Mouse (Mus musculus) adrenal gland, postnatal 4 days (tissue): ENCODE measurements around the gene Bptf. TPM values are rescaled to one million over a fixed set of nuclear protein-coding genes. Genes with fewer than 3 reads are reported as not detected.
A peak's percentile ranks its signal among the peaks of the same experiment; 100 is the strongest.
"Not testable (repeated sequence)": the region's sequence is repeated elsewhere in the genome, so short reads cannot be mapped to it uniquely, and the experiment has no call there.

ENCODE experiments used
- DNase-seq, 2 experiments: peaks; one replicate each; pipeline ENCODE4 v3.0.0; 2021 to 2022; ENCODE audit warnings: low spot score in 2 of 2, mixed read lengths in 2 of 2
- total RNA-seq, 2 experiments: library from RNA; stranded (reverse); gene quantifications; 2 replicates each; pipeline ENCODE4 v1.2.3; 2021

The Bptf gene
- total RNA-seq, 2 experiments from 2014 or later, result 51.6 to 55.4 TPM

DNA sequence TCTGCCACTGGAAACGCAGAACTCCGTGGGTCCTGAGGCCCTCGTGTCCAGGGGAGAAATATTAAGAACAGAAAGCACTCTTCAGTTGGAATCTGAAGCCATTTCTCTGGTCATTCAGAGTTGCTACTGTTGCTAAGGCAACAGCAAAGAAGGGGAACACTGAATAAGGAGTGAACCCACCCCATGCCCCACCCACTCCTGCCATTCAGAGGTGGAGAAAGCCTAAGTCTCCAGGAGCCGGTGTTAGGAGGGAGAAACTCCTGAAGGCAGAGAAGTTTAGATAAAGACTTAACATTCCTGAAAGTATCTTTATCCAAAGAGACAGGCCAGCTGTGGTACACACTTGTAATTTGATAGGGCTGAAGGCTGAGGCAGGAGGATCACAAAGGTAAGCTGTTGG is 112.6 kb downstream of the Bptf start:
- no peak for DNase-seq

DNA sequence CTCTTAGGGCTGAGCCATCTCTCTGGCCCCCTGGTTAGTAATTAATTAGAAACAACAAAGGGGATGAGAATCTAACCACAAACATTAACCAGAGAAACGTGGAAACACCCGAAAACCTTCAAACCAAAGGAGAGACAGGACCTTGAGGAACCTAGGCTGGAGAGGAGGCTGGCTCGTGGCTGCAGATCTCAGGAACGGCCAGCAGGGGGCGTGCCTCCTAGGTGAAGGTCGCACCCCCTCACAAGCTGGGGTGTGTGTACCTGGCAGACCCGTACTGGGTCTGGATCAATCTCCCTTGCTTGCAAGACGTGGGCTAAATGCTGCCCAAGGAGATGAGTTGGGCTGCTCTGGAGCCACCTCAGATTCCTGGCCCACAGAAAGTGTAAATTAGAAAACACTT is 113.3 kb downstream of the Bptf start:
- DNase-seq, result no peak

DNA sequence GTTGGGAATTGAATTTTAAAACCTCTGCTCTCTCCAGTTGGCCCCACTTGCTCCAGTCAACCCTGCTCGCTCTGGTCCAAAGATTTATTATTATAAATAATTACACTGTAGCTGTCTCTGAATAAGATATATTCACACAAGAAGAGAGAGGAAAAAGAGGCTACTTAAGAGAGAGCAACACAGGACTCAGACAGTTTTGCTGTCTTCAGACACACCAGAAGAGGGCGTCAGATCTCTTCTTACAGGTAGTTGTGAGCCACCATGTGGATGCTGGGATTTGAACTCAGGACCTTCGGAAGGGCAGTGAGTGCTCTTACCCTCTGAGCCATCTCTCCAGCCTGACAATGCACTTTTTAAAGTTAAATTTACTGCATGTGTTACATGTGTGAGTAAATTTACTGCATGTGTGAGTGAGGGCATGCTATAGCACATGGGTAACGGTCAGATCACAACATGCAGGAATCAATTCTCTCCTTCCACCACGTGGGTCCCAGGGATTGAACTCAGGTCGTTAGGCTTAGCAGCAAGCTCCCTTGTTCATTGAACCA is 114.5 kb downstream of the Bptf start:
- DNase-seq, result no peak

DNA sequence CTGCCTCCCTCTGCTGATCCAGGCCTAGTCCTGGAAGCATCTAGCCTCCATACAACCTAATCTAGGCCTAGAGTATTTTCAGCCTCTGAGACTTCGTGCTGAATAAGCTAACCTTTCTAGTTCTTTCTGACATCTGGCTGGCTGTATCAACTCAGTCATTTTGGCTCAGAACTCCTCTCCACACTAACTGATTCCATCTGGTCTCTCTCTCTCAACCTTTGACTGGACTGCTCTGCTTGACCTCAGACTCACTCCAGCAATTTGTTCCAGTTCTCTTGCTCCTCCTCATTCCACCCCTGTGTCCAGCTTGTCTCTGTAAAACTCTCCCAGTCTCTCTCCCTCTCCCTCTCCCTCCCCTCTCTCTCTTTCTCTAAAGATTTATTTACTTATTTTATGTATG is 115.0 kb downstream of the Bptf start:
- DNase-seq, result no peak

DNA sequence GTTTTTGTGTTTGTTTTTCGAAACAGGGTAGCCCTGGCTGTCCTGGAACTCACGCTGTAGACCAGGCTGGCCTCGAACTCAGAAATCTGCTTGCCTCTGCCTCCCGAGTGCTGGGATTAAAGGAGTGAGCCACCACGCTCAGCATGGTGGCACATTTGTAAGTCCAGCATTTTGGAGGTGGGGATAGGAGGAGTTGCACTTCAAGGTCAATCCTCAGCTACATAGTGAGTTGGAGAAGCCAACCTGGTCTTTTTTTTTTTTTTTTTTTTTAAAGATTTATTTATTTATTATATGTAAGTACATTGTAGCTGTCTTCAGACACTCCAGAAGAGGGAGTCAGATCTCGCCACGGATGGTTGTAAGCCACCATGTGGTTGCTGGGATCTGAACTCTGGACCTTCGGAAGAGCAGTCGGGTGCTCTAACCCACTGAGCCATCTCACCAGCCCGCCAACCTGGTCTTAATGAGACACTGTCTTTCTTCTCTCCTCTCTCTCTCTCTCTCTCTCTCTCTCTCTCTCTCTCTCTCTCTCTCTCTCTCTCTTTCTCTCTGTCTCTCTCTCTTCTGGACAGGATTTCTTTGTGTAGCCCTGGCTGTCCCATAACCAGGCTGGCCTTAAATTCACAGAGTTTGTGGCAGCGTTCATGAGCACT is 116.3 kb downstream of the Bptf start:
- DNase-seq, result not testable (repeated sequence)

DNA sequence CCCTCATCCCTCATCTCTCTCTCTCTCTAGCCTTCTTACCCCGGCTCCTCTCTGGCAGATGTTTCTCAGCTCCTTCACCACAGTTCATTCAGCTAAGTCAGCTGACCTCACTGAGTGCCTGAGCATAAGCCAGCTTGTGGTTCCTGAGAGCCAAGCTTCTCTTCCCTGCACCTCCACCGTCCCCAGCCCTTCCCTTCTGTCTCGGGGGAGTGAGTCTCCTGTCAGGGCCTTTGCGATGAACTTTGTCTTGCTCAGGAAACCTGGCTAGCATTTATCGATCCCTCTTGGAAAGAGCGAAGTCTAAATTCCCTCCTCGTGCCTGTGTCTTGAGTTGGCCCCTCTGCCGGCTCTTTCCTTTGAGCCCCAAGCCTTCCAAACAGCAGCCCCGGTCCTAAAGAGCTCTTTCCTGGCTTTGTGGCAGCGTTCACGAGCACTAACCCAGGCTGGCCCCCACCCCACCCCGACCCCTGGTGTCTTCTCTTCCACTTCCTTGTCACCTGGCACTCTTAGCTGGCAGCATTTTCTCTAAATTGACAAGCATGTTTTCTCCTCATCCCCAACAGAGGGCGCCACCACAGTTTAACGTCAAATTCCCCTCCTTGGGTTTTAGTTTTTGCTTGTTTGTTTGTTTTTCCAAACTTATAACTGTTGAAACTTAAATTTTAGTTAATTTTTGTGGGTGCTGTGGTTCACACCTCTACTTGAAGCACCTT is 117.2 kb downstream of the Bptf start:
- no peak for DNase-seq

DNA sequence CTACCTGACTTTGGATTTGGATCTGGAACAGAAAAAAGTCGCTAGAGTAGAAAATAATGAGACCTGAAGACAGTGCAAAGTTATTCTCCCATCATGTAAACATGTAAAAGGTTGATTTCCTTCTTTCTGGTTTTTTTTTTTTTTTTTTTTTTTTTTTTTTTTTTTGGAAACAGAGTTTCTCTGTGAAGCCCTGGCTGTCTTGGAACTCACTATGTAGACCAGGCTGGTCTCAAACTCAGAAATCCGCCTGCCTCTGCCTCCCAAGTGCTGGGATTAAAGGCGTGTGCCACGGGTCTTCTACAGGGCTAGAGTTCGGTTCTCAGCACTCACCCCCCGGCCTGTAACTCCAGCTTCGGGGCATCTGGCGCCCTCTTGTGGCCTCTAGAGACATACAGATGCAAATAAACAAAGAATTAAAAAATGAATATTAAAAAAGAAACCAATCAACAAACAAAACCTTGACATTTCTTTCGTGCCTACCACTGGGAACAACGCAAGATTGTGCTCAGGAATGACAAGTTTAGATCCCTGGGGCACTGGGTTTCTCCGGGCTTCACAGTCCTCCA is 117.8 kb downstream of the Bptf start:
- no peak for DNase-seq

DNA sequence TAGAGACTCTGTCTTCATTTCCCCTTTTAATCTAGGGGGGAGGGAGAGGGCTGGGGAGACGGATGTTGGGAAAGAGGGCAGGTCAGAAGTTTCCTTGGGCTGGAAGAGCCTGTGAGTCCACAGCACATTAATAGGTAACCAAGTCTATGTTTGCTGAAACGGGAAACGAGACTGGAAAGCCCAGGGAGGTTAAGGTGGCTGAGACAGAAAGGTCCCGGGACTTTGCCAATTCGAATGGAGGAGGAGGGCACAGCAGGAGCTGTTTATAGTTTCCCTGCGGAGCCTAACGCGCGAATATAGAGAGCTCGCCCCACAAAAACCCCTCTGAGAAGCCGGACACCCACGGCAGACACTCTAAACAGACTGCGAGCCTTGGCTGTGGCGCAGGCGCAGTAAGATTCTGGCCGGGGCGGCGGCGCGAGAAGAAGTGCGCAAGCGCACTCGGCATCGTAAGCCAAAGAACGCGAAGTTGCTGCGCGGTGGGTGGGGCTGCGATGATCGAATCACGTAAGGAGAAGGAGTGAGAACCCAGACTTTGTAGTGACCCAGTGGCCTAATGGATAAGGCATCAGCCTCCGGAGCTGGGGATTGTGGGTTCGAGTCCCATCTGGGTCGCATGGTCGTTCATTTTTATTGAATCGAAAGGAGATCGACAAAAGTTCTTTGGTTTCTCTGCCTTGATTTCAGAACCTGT is 119.5 kb downstream of the Bptf start:
- peak; percentile 97 to 98 for DNase-seq

DNA sequence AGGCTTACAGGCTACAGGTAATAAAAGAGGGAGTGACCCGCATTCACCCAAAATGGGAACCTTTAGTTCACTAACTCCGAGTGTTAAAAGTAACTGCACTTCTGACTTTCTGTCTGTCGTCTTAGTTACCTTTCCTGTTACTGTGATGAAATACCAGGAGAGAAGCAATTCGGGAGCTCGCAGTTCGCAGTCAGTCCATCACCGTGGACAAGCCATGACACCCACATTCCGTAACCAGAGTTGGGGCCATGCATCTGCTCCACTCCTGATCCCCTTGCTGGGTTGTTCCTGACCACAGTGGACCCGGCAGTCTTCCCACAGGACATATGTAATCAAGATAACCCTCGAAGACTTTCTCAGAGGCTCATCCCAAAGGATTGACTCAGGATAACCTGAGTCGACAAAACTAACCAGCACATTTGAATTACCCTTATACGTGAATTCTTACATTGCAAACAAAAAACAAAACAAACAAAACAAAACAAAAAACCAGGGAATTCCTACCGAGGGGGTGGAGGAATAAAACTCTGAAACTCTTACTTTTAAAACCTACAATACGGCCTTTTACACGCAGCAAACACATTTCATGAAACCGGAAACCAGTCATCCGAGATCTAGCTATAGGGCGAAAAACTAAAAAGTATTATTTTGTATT is 120.1 kb downstream of the Bptf start:
- no peak for DNase-seq

DNA sequence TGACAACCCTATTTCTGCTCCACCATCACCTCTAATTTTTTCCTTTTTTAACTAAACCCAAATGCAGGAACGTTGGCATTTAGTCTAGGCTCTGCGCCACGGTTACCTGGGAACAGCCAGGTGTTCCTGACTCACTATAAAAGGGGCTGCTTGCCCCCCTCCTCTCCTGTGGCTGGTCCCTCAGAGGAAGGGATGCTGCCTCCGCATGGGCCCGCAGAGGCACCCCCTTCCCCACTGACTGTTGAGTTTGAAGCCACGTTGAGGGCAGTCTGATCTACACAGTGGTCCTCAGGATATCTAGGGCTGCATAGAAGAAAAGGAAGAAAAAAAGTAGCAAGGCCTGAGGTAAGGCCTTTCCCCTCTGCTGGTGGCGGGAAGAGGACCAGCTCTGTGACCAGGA is 120.8 kb downstream of the Bptf start:
- no peak for DNase-seq

DNA sequence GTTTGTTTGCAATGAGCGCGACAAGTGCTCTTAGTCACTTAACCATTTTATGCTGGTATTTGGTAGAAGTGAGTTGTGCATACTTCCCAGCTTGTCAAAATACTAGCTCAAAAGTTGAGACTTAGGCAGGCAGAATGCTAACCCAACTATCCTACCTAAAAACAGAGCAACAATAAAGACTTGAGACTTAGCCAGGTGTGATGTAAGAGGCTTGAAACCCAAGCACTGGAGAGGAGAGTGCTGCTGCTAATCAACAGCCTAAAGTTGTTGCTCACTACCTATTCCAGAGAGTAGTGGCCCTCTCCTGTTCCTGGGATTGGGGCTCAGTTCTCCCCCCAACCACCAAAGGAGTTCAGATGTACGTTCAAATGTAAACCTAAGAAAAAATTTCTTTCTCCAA is 121.5 kb downstream of the Bptf start:
- DNase-seq, result no peak

DNA sequence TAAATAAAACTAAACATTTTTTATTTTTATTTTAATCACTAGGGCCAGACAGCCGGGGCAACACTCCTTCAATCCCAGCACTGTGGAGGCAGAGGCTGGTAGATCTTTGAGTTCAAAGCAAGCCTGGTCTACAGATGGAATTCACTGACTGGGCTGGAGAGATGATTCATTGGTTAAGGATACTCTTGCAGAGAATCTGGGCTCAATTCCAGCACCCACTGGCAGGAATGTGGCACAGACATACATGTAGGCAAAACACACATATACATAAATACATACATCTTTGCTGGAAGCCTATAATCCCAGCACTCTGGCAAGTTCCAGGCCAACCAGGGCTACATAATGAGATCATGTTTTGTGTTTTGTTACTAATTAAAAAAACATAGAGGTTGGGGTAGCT is 126.4 kb downstream of the Bptf start:
- no peak for DNase-seq

DNA sequence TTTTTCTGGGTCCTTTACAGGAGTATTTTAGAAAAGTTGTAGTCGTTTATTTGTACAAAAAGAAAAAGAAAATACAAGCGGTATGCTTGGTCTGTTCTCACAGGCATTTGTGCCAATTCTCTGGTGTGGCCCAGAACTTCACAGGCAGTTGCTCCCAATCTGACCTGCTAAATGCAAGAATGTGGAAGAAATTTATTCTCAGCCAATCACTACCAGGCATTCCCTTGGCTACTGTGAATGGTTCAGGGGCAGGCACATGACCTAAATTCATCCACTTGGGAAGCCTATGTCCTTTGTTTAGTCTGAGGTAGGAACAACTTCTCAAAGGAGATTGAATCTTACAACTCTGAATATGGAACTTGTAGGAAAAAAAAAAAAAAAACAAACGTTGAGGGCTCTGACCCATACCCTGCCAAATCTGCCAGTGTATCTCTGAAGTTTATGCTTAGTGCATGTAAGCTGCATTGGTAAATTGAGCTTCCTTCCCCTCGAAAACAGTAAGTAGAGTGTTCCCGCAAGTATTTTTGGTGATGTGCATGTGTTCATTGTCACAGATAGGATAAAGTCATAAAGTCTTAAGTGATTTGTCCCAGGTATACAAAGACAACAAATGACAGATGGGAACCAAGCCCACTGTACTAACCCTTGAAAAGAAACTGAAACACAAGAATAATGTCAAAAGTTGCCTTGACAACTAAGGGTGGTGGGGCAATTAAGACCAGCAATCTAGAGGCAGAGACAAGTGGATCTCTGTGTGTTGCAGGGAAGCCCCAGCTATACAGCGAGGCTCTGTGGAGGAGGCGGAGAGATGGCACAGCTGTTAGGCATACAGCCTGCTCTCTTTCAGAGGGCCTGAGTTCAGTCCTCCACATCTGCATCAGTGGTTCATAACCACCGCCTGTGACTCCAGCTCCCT is 129.9 kb downstream of the Bptf start:
- DNase-seq, result no peak

DNA sequence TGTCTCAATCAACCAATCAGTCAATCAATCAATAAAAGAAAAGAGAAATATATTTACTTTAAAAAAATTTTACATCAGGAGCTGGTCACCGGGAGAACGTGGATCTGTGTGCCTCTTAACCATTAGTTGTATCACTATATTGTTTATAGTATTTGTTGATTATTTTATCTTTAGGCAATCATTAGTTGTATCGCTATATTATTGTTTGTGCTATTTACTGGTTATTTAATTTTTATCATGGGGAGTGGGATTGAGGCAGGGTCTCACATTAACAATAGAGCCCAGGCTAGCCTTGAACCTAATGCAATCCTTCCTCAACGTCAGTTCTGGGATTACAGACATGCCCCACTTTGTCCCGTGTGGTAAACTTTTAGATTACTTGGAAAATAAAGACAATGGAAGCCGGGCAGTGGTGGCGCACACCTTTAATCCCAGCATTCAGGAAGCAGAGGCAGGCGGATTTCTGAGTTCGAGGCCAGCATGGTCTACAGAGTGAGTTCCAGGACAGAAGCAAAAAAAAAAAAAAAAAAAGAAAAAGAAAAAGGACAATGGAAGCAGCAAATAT is 131.9 kb downstream of the Bptf start:
- DNase-seq, result no peak

DNA sequence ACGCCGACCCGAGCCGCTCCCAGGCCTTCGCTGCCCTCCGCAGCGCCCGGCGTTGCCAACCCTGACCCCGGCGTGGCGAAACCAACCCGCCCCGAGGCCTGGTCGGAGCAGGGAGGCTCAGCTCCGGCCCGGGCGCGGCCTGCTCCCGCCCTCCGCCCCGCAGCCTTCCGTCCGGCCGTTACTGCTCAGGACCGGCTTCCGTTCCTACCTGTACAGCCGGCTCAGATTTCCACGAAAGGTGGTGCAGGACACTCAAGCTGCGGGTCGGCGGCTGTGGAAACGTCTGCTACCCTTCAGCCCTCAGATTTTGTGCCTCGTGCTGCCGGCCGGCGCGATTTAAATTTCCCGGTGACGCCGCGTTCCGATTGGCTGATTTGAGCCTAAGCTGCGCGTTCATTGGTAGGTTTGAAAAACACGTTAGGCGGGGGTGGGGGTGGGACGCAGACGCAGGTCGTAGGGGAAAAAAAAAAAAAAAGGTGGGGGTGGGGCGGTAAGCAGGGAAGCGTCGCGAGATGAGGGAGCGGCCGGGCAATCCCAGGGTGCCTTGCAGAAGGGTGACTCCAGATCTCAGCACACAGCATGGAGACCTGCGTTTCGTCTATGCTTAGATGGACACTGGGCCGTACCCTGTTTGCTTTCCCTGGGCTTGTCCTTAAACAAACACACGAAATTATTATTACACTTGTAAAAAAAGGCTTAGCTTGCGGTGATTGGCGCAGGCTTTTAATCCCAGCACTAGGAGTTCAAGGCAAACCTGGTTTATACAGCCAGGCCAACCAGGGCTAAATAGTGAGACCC is 132.6 kb downstream of the Bptf start, which contains the start of gene Kpna2:
Gene Kpna2 (minus strand): TSS at position 391 of the 798 bp plus-strand sequence.
- peak; percentile 73 to 75 for DNase-seq

DNA sequence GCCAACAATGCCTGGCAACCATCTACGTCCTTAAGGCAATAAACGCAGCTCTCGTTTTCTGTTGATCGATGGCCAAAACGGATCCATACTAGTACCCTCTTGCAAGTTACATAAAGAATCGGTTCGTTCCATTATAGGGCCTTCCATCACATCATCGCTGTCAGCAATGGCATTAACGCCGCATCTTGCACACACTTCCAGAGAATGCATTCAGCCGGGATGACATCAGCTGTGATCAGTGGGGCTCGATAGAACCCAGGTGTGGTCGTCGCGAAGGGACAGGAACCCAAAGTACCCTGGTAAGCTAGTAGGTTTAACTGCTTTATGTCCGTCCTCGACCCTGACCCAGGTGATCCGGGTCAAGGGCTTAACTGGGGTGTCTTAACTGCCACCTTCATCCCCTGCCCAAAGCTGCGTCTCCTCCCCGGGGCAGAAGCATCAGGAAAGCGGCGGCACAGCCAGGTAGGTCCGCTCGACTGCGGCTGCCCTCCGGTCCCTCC is 133.2 kb downstream of the Bptf start:
- no peak for DNase-seq

DNA sequence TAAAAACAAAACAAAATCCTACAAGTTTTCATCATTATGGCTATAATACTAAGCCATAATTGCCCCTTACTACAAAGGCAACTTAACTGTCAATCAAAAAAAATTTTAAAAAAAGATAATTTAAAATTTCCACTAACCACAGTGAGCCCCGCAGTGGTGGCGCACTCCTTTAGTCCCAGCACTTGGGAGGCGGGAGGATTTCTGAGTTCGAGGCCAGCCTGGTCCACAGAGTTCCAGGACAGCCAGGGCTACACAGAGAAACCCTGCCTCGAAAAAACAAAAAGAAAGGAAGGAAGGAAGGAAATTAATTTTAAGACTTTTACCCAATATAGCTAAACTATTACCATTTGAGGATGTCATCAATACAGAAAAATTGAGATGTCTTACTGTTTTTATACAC is 134.0 kb downstream of the Bptf start:
- no peak for DNase-seq

DNA sequence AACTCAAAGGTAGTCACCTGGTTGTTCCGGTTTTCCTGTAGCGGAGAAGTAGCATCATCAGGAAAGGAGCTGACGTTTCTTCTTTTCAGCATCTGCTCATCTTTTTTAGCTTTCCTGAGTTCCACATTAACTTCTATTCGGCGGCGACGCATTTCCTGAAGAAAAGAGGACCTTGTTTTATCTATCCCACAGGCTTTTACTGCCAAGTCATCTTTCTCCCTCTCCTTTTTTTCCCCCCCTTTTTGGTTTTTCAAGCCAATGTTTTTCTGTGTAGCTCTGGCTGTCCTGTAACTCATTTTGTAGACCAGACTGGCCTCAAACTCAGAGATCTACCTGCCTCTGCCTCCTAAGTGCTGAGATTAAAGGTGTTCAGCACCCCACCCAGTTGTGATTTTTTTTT is 135.4 kb downstream of the Bptf start:
- DNase-seq, result not testable (repeated sequence)
